ENCODE assay signal across 15 mouse cellular contexts in the genomic region with DNA sequence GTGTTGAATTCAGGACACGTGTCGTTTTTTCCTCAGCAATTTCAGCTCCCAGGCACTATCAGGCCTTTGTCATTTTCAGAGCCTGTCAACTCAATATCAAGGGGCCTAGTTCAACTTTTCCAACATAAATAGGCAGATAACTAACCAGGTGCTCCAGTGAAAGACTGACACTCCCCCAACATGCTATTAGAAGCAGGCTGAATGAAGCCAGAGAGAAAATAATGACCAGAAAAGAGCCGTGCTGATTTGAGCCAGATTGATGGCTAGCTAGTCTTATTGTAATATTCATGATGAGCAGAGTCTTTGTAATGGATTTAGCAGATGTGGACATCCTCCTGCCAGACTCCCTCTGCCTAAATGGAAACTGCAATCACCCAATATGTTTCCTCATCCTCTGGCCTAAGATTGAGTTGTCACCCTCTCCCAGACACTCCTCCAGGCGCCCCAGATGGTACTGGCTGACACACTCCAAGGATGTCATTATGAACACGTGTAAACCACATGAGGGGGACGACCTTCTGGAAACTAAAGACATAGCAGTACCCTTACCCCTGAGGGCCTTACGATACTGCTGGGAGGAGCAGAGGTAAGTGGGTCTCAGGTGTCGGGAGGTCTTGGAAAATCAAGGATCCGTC.
DNase-seq lines count a peak whose midpoint lies in the region; ATAC-seq lines count a peak whose summit lies in the region.
"Had no signal": no experiment of that assay in that cellular context is flagged by ENCODE, and none has a peak within 500 bp of the region (broad histone marks: within the 10 kb centered on the region; RNA-seq: fewer than 3 reads in every experiment).

No protein-coding gene starts in this region.

- DNase-seq in gastrocnemius, adult 18-20 months (ENCODE audit: low spot score), result peak; percentile 8
- no peak for DNase-seq in gastrocnemius, postnatal 36 days
- DNase-seq in limb, embryonic 10.5 days (ENCODE audit: low spot score), result peak; percentile 32
- no peak for DNase-seq in adrenal gland, postnatal 4 days (ENCODE audit: low spot score in 2 of 2)
- no peak for DNase-seq in thymus, postnatal 14 days
- no peak for DNase-seq in layer of hippocampus, adult 9-10 months (ENCODE audit: low spot score)
- DNase-seq: B cell, adult 2 months; cerebellum, adult 2 months; kidney, adult 11 months; lung, adult 18-20 months; thymus, postnatal 36 days had no signal

- H3K36me3 ChIP-seq in forebrain, embryonic 16.5 days (ENCODE audit: control insufficient read depth, insufficient read depth), result no peaks in the 10 kb centered on the region
- no peaks in the 10 kb centered on the region for H3K36me3 ChIP-seq in limb, embryonic 10.5 days
- H3K36me3 ChIP-seq in neural tube, embryonic 12.5 days, result no peaks in the 10 kb centered on the region
- H3K36me3 ChIP-seq: G1E had no signal

- no peak overlapping the region for H3K4me3 ChIP-seq in forebrain, embryonic 16.5 days (replicated peaks; ENCODE audit: low read length)
- no peak overlapping the region for H3K4me3 ChIP-seq in limb, embryonic 10.5 days
- H3K4me3 ChIP-seq in neural tube, embryonic 12.5 days, result no peak overlapping the region

- H3K27me3 ChIP-seq in forebrain, embryonic 16.5 days (replicated peaks; ENCODE audit: control insufficient read depth, insufficient read depth, low read length), result no peaks in the 10 kb centered on the region
- H3K27me3 ChIP-seq in limb, embryonic 10.5 days (ENCODE audit: low read depth, poor library complexity, severe bottlenecking), result no peaks in the 10 kb centered on the region
- H3K27me3 ChIP-seq in neural tube, embryonic 12.5 days (replicated peaks), result no peaks in the 10 kb centered on the region

- no peak overlapping the region for H3K4me2 ChIP-seq in forebrain, embryonic 16.5 days (ENCODE audit: low read length)
- no peak overlapping the region for H3K4me2 ChIP-seq in neural tube, embryonic 12.5 days (replicated peaks)

- H3K27ac ChIP-seq in forebrain, embryonic 16.5 days (ENCODE audit: low read length), result peak overlapping the region; percentile 53
- H3K27ac ChIP-seq in limb, embryonic 10.5 days, result no peak overlapping the region
- no peak overlapping the region for H3K27ac ChIP-seq in neural tube, embryonic 12.5 days
- H3K27ac ChIP-seq: macrophage had no signal

- ATAC-seq in forebrain, embryonic 16.5 days, result peak; percentile 93
- ATAC-seq in neural tube, embryonic 12.5 days (ENCODE audit: low FRiP score, low read depth), result peak; percentile 81

- intact Hi-C loops in gastrocnemius, postnatal 36 days (cut with DNase I), result no loop called here

- H3K9me3 ChIP-seq in forebrain, embryonic 16.5 days (ENCODE audit: control insufficient read depth, low read length), result no peaks in the 10 kb centered on the region
- no peaks in the 10 kb centered on the region for H3K9me3 ChIP-seq in limb, embryonic 10.5 days (replicated peaks)
- no peaks in the 10 kb centered on the region for H3K9me3 ChIP-seq in neural tube, embryonic 12.5 days
- H3K9me3 ChIP-seq: G1E had no signal

- no peak overlapping the region for H3K9ac ChIP-seq in forebrain, embryonic 16.5 days (replicated peaks; ENCODE audit: low read depth, low read length)
- no peak overlapping the region for H3K9ac ChIP-seq in neural tube, embryonic 12.5 days

- 44% methylated on average over 9 of the region's 9 CpGs for WGBS in forebrain, embryonic 16.5 days
- 57% methylated on average over 9 of the region's 9 CpGs for WGBS in limb, embryonic 10.5 days
- 49% methylated on average over 9 of the region's 9 CpGs for WGBS in neural tube, embryonic 12.5 days

- 0 out of 2 replicates have a peak, but pooled peaks cover 3% of the 10 kb centered on the region for H3K4me1 ChIP-seq in forebrain, embryonic 16.5 days (replicated peaks; ENCODE audit: control insufficient read depth, insufficient read depth, low read length)
- peaks cover 6% of the 10 kb centered on the region for H3K4me1 ChIP-seq in limb, embryonic 10.5 days
- H3K4me1 ChIP-seq in neural tube, embryonic 12.5 days, result no peaks in the 10 kb centered on the region

Comparison
In these comparisons a context has a peak if more than half of its experiments do, and no peak if none do; other contexts are left out.
1. DNase-seq: peak in gastrocnemius, adult 18-20 months (single experiment) and limb, embryonic 10.5 days (single experiment); none in gastrocnemius, postnatal 36 days (0 of 2), adrenal gland, postnatal 4 days (0 of 2), thymus, postnatal 14 days (single experiment) and layer of hippocampus, adult 9-10 months (single experiment).